Mouse (Mus musculus): ENCODE measurements around the gene Gm21818.
"Not testable (repeated sequence)": the region's sequence is repeated elsewhere in the genome, so short reads cannot be mapped to it uniquely, and the experiment has no call there.

Gm21818 gene

GRCm38 (mm10) chr13:120172133-120172532 is at the start of gene Gm21818:
Gene Gm21818 (plus strand): TSS chr13:120172433.
- DNase-seq (ENCODE audit: extremely low spot score, low spot score), result not testable (repeated sequence)

GRCm38 (mm10) chr13:120139946-120140345 is 32.3 kb upstream of the Gm21818 start, which contains the start of gene Gm20767:
Gene Gm20767 (plus strand): TSS chr13:120140246.
- not testable (repeated sequence) for DNase-seq (ENCODE audit: extremely low spot score, low spot score)

GRCm38 (mm10) chr13:120142348-120142747 is 29.9 kb upstream of the Gm21818 start:
- not testable (repeated sequence) for DNase-seq (ENCODE audit: extremely low spot score, low spot score)

- not testable (repeated sequence) for DNase-seq (ENCODE audit: extremely low spot score, low spot score)
Observed at GRCm38 (mm10) chr13:120149660-120150407, 22.4 kb upstream of the Gm21818 start.

- DNase-seq (ENCODE audit: extremely low spot score, low spot score), result not testable (repeated sequence)
Observed at GRCm38 (mm10) chr13:120150589-120150988, 21.6 kb upstream of the Gm21818 start.

- not testable (repeated sequence) for DNase-seq (ENCODE audit: extremely low spot score, low spot score)
Observed at GRCm38 (mm10) chr13:120168301-120168700, 3.9 kb upstream of the Gm21818 start.

GRCm38 (mm10) chr13:120196189-120196821 is 24.1 kb downstream of the Gm21818 start:
- DNase-seq (ENCODE audit: extremely low spot score, low spot score), result not testable (repeated sequence)

- not testable (repeated sequence) for DNase-seq (ENCODE audit: extremely low spot score, low spot score)
Observed at GRCm38 (mm10) chr13:120215847-120216246, 43.6 kb downstream of the Gm21818 start, which contains the start of gene Gm21762. Gene Gm21762 (minus strand): TSS chr13:120215947.

- not testable (repeated sequence) for DNase-seq (ENCODE audit: extremely low spot score, low spot score)
Observed at GRCm38 (mm10) chr13:120220922-120221321, 48.7 kb downstream of the Gm21818 start.

GRCm38 (mm10) chr13:120223012-120223659 is 50.9 kb downstream of the Gm21818 start:
- DNase-seq (ENCODE audit: extremely low spot score, low spot score), result not testable (repeated sequence)
